Mouse (Mus musculus) CD4-positive, CD25-positive, alpha-beta regulatory T cell, adult 2 months (primary cell): Measurements from ENCODE around the gene Msh5.

ENCODE experiments used
- DNase-seq: peaks from one replicate; pipeline ENCODE4 v3.0.0-alpha.2; 2012; ENCODE audit warnings: low read depth, low spot score

Gene Msh5

GRCm38 (mm10) chr17:35070556-35071229 is 24.1 kb upstream of the Msh5 start:
- no peak for DNase-seq

GRCm38 (mm10) chr17:35068213-35068914 is 21.8 kb upstream of the Msh5 start:
- no peak for DNase-seq

- no peak for DNase-seq
Measured at GRCm38 (mm10) chr17:35066084-35066483, 19.5 kb upstream of the Msh5 start, which contains the start of gene Mpig6b. Mpig6b (minus strand) TSS chr17:35066184.

GRCm38 (mm10) chr17:35064951-35065947 is 18.7 kb upstream of the Msh5 start, which contains the start of gene Ly6g6c:
Ly6g6c (plus strand) TSS chr17:35065388.
- DNase-seq, result peak; percentile 54

- DNase-seq, result no peak
Measured at GRCm38 (mm10) chr17:35064378-35064877, 17.9 kb upstream of the Msh5 start.

GRCm38 (mm10) chr17:35063466-35063865 is 16.9 kb upstream of the Msh5 start:
- DNase-seq, result no peak

GRCm38 (mm10) chr17:35061299-35061698 is 14.8 kb upstream of the Msh5 start:
- no peak for DNase-seq

- no peak for DNase-seq
Measured at GRCm38 (mm10) chr17:35060737-35061297, 14.3 kb upstream of the Msh5 start.

GRCm38 (mm10) chr17:35060071-35060470 is 13.5 kb upstream of the Msh5 start:
- no peak for DNase-seq

GRCm38 (mm10) chr17:35058911-35059892 is 12.7 kb upstream of the Msh5 start, which contains the start of gene Ddah2:
Ddah2 (plus strand) TSS chr17:35059035.
- DNase-seq, result peak; percentile 90

GRCm38 (mm10) chr17:35058316-35058715 is 11.8 kb upstream of the Msh5 start:
- no peak for DNase-seq

- no peak for DNase-seq
Measured at GRCm38 (mm10) chr17:35057090-35057489, 10.5 kb upstream of the Msh5 start.

GRCm38 (mm10) chr17:35055691-35056495 is 9.3 kb upstream of the Msh5 start:
- no peak for DNase-seq

GRCm38 (mm10) chr17:35052271-35052798 is 5.8 kb upstream of the Msh5 start:
- no peak for DNase-seq

GRCm38 (mm10) chr17:35051156-35052086 is 4.9 kb upstream of the Msh5 start:
- DNase-seq, result peak; percentile 85

- peak; percentile 74 for DNase-seq
Measured at GRCm38 (mm10) chr17:35050126-35050750, 3.7 kb upstream of the Msh5 start.

GRCm38 (mm10) chr17:35049561-35050016 is 3.0 kb upstream of the Msh5 start, which contains the start of gene Clic1:
Clic1 (plus strand) TSS chr17:35049966.
- peak; percentile 61 for DNase-seq
